Mouse (Mus musculus) ovary, postnatal 14 days (tissue): ENCODE data around the gene Mllt3.
A peak's percentile ranks its signal among the peaks of the same experiment; 100 is the strongest.

ENCODE experiments used
- DNase-seq: peaks from one replicate; pipeline ENCODE4 v3.0.0; 2022; ENCODE audit warnings: low spot score

Gene Mllt3

DNA sequence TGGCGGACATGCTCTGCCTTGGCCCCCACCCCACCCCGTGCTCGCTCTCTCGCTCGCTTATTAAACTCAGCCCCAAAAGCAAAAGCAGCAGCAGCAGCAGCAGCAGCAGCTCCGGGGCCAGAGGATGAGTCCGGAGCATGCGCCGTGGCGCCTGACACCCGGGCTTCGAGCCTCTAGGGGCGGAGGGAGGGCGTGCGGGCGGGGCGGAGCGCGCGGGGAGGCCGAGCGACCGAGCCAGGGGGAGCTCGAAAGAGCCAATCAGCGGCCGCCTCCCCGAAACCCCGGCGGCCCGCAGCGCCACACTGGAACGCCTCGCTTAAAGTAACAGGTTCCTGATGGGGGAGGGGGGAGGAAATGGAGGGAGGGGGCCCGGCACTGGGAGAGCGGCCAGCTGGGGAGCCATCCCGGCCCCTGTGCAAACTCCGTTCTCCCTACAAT, at the start of gene Mllt3:
TSS of gene Mllt3 (minus strand) at position 149 of the 438 bp plus-strand sequence.
- peak; percentile 93 for DNase-seq

GRCm38 (mm10) chr4:88082381-88082780, 49.2 kb upstream of the Mllt3 start:
- DNase-seq = no peak

DNA sequence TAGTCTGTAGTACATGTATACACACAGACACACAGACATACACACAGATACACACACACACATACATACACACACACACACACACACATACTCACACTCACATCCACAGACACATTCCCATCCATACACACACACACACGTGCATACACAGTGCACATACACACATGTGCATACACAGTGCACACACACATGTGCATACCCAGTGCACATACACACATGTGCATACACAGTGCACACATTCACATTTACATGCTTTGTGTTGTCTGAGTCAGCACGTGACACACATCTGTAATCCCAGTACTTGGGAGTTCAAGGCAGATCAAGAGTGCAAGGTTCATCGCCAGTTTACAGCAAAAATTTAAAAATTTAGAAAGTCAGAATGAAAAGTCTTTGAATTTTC, 48.7 kb upstream of the Mllt3 start:
- no peak for DNase-seq

- no peak for DNase-seq
Observed at GRCm38 (mm10) chr4:88081417-88081816, 48.3 kb upstream of the Mllt3 start.

DNA sequence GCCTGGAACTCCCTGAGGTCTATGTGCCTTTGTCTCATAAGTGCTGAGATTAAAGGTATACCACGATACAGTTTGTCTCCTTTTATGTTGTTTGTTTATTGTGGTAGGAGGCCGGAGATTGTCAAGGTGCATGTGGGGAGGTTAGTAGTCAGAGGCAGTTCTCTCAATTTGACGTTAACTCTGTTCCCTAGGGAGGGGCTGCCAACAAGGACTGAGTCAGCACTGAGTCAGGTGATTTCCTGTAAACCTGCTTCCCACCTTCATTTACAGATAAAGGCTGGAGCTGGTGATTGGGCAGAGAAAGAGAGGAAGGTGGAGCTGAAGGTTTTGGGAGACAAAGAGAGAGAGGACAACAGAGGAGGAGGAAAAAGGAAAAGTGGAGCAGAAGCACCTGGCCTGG, 45.8 kb upstream of the Mllt3 start:
- no peak for DNase-seq

DNA sequence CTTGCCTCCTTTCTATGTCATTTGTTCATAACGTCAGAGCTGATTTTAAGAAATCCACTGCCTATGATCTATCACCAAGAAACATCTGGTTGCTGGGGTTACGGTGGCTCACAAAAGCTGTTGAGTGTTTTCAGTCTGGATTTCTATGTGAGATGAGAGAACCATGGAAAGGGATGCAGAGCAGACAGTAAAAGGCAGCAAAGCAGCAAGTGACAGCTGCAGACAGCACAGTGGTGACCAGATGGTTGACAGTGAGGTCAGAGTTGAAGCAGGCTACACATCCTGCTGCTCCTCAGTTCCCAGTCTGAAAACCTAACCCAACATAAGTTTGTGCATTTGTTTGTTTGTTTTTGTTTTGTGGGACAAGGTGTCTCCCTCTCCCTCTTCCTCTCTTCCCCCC, 42.2 kb upstream of the Mllt3 start:
- no peak for DNase-seq

GRCm38 (mm10) chr4:88046280-88046679, 13.1 kb upstream of the Mllt3 start:
- no peak for DNase-seq

GRCm38 (mm10) chr4:88045151-88045550, 12.0 kb upstream of the Mllt3 start:
- no peak for DNase-seq

DNA sequence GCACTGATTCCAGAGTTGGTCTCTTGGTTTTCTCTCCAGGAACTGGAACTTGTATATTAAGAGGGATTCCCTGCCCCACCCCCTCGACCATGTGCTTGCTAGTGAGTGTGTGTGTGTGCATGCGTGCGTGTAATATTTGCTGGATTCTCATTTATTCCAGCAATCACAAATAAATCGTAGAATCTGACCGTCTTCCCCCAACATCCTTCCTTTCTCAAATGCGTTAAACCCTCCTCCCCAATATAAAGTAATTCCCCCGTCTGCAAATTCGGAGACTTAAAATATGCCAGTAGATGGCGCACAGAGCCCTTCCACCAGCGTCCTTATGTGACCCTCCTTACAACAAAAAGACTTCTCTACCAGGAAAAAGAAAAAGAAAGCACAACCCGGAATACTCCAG, 2.2 kb upstream of the Mllt3 start:
- DNase-seq = peak; percentile 49

GRCm38 (mm10) chr4:88034387-88035157, 1.4 kb upstream of the Mllt3 start:
- DNase-seq = no peak

DNA sequence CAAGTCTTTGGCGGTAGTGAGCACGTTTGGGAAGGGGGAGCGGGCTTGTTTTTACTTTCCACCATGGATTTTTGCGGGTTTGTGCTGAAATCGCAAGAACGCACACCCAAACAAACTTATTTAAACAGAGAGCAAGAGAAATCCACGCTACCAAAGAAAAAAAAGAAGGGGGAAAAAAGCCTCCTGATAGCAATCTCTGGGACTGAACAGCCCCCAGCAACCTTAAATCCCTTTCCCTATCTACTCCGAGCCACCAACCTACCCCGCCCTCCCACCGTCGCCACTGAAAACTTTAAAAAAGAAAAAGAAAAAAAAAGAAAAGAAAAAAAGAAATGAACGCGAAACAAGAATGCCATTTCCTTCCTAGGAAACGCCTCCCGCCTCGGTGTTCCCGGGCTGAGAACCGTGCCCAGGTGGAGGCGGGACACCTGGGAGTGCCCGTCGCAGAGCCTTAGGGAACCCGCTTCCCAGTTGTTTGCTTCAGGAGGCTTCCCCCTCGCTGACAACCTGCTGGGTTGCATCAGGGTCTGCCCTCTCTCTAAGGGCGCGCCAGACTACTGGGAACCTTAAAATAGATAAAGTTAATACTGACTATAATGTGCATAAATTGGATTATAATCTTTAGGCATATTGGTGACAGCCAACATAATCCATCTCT, 694 bp upstream of the Mllt3 start:
- peak; percentile 18 for DNase-seq

DNA sequence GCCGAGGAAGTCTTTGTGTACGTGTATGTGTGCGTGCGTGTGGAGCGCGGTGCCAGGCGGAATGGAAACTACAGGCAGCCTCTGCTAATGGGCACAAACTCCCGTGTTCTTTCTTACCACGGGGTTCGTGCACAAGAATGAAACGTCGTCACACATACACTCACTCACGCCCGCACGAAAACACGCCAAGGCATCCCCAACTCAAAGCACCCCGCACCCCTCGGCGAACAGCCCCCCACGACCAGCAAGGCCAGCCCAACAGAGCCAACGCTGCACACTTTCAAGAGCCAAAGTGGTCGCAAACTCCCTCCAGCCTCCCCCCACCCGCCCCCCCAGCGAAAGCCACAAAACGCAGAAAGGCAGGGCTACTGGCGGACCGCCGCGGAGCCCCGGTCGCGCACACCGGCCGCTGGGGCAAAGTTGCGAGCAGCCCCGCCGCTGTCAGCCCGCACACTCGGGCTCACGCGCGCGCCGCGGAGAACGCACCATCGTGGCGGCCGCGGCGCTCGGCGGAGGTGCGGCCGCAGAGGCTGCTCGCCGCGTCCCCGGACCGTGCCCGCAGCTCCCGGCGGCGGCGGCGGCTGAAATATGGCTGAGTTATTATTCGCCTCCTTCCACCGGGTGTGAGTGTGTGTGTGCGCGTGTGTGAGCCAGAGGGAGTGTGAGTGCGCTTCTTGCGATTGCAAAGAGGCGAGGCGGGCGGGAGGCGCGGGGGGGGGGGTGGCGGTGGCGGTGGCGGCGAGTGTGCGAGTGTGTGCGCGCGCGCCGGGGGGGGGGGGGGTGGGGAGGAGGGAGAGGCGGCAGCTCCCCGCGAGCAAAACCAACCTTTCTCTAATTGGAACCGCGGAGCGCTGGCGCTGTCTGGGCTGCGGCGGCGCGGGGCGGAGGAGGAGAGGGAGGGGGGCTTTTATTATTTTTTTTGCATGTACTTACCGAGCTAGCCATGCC, 739 bp downstream of the Mllt3 start:
- no peak for DNase-seq

GRCm38 (mm10) chr4:88031211-88032150, 1.7 kb downstream of the Mllt3 start:
- no peak for DNase-seq

DNA sequence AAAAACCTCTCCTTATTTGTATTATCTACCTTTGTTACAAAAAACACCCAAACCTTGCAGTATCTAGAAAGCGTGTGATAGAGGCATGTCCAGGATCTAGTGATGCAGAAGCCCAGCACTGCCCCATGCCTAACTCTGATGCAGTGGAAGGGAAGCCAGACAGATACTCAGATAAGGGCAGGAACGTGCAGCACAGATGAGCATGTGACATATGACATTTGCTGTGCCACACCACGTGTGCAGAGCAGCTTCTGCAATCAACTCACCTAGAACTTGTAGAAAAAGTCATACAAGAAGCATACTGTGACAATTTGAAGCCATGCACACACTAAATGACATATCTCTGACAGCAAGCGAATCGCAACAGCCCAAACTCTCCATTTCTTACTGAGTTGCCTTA, 9.6 kb downstream of the Mllt3 start:
- DNase-seq = no peak

DNA sequence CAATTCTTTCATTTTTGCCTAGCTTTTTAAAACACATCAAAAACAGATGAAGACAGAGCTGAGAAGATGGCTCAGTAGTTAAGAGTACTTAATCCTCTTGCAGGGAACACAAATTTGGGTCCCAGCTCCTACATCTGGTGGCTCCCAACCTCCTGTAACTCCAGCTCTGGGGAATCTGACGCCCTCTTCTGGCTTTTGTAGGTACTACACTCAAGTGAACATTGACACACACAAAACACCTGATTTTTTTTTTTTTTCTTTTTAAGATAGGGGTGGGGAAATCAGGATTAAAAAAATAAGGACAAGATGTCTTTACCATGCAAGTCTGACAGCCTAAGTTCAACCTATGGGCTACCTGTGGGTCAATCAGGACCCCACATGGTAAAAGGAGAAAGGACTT, 10.5 kb downstream of the Mllt3 start:
- DNase-seq = no peak

GRCm38 (mm10) chr4:88020421-88020820, 12.7 kb downstream of the Mllt3 start:
- DNase-seq = no peak

GRCm38 (mm10) chr4:88019645-88020044, 13.5 kb downstream of the Mllt3 start:
- DNase-seq = no peak

DNA sequence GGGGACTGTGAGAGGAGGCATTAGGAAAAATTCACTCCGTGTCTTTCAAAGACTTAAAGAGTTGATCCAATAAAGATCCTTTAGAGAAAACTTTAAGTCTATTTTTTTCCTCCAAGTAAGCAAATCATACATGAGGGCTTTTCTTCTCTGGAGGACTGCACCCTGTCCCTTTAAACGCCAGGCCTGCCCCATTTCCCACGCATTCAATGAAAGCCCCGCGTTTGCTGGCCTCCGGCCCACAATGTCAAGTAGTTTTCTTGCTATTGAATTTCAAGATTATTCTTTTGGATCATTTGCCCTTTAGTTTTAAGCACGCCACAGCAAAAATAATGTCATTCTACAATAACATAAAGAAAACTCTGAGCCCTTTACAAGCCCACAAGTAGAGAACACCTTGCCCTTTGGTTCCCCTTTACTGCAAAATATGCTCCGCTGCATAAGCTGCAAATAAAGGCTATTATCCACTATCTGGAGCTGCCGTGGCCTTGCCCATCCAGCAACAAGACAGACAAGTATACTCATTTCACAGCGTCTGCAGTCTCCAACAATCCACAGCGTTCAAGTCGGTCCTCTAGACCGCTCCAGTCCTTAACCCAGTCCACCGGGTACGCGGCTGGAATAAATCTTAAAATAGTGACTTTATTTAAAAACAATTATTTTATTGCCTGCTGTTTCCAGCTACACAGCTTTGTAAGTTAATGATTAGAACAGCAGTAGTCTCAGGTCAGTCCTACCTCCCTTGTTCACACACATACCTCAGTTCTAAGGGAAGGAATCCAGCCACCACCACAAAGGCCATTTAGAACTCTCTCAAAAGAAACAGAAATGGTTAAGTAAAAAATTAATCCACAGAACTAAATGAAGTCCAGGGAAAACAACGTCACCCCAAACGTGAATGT, 15.5 kb downstream of the Mllt3 start:
- DNase-seq = no peak

DNA sequence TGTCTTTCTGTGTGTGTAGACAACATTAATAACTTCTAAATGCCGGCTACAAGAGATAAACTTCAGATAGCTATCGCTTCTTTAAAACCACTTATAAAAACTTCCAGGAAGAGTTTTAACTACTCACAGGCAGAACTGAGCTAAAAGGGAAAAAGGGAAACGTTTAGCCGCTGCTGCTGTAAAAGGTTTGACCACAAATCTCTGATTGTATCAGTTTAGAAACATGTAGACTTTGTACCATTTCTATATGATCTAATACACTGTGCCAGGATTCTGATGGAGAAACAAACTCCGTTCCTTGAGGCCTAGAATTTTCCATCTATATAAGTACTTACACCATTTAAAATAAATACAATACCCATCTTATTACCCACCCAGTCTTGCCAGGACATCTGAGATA, 17.4 kb downstream of the Mllt3 start:
- no peak for DNase-seq

GRCm38 (mm10) chr4:88015261-88015660, 17.9 kb downstream of the Mllt3 start:
- no peak for DNase-seq
